Mouse (Mus musculus): ENCODE measurements at regions not wholly inside any gene's neighbourhood (a gene's known extent, or its start where the extent isn't known, plus 50 kb on each side); places are given as distances from the start of the nearest gene placed in this dataset.
"Not testable (repeated sequence)": the region's sequence is repeated elsewhere in the genome, so short reads cannot be mapped to it uniquely, and the experiment has no call there.

DNA sequence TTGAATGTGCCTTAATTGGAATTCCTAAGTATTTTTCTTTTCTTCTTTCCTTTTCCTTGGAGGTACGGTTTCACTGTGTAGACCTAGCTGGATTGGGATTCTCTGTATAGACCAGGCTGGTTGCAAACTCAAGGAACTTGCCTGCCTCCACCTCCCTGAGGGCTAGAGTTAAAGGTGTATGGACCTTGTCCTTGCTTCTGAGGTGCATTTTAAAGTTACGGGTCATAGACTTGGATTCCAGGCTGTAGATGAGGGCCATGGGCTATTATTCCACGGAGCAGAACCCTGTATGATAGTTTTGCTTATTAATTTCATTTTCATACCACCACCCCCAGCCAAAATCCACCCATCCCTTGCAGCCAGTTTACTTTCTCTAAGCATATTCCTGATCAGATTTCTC is 50.7 kb upstream of the Wdr26 start:
- no peak for DNase-seq (ENCODE audit: low spot score in 2 of 2)

DNA sequence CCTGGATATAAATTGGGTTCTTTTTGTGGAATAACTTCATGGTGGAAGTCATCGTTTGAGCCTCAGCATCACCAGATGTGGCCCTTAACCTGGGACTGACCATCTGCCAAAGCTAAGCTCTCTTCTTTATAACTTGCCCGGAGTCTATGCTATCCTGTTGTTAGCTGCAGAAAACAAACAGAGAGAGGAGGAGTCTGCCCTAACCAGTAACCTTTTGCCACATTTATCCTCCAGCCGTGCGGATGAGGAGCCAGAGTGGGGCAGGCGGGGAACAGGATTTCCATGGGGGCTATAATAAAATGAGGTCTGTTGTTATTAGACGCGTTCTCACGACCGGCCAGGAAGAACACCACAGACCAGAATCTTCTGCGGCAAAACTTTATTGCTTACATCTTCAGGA is 51.4 kb upstream of the Wdr26 start:
- DNase-seq (ENCODE audit: low spot score in 2 of 2), result no peak

DNA sequence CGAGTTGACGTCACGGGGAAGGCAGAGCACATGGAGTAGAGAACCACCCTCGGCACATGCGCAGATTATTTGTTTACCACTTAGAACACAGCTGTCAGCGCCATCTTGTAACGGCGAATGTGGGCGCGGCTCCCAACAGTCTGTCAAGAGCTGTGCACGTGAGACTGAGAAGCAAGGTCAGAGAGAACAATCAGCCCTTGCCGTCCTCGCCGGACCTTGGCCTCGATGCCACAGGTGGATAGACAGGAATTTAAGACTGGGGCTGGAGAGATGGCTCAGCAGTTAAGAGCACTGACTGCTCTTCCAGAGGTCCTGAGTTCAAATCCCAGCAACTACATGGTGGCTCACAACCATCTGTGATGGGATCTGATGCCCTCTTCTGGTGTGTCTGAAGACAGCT is 58.7 kb upstream of the Wdr26 start:
- not testable (repeated sequence) for DNase-seq (ENCODE audit: low spot score in 2 of 2)

DNA sequence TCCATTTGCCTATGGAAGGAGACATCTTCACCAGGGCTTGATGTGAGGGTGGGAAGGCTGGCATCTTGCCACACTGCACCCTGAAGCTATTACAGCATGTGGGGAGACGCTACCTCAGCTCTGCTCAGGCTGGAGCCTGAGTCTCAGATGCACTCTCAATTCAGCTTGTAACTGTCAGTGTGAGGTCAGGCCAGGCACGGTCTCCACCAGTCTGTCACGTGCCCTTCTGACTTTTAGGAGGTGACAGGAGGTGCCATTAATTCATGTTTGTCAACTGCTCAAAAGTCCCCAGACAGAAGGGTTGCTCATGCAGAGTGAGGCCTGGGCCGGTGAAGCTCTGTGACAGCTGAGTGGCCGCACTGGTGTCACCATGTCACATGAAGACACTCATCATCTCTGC is 59.4 kb upstream of the Wdr26 start:
- DNase-seq (ENCODE audit: low spot score in 2 of 2), result peak in 1 of 2 experiments; percentile 61

DNA sequence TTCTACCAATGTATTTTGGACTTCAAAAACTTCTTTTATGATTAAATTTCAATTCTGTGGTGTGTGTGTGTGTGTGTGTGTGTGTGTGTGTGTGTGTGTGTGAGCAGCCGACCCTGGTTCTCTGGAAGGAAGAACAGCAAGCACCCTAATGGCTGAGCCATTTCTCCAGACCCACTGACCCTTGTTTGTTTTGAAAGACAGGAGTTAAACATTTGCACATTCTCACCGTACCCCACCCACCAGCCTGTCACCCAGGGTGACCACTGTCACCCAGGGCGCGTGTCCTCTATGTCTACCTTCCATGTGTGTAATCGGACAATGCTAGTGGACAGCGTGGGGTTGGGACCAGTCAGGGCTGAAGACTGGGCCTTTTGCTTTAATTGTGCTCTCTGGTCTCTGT is 60.0 kb upstream of the Wdr26 start:
- DNase-seq (ENCODE audit: low spot score in 2 of 2), result no peak

GRCm38 (mm10) chr1:181272622-181273296 is 61.0 kb upstream of the Wdr26 start:
- peak; percentile 88 to 95 for DNase-seq (ENCODE audit: low spot score in 2 of 2)

- no peak for DNase-seq (ENCODE audit: low spot score in 2 of 2)
These were observed 61.9 kb upstream of the Wdr26 start for GRCm38 (mm10) chr1:181273540-181274204.

DNA sequence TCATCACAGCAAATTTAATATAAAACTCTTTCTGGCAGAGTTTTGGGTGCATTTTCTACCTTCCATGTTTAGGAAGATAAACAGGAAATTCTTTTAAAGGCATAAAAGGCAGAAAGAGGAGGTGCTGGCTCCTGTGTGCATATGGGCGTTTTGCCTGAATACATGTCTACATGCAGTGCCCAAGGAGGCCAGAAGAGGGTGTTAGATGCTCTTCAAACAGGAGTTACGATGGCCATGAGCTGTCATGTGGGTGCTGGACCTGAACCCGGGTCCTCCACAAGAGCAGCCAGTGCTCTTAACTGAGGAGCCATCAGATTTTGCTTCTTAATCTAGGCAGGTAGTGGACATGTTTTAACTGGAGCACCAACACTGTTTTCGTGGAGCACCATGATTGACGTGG is 69.0 kb upstream of the Wdr26 start:
- DNase-seq (ENCODE audit: low spot score in 2 of 2), result no peak

DNA sequence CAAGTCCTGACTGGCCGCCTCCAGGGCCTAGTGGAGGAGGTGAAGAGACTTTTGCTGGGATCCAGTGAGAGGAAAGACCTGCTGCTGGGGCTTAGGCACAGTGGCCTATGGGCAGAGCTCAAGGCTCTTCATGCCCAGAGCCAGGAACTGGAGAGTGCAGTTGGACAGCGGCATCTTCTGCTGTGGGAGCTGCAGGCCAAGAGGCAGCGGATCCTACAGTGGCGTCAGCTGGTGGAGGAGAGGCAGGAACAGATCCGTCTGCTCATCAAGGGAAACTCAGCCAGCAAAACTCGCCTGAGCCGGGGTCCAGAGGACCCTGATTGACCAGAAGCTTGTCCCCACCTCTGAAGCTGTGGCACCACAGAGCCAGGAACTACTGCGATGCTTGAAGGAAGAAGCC is 69.4 kb upstream of the Cnih3 start:
- DNase-seq (ENCODE audit: low spot score in 2 of 2), result peak in 1 of 2 experiments; percentile 50

DNA sequence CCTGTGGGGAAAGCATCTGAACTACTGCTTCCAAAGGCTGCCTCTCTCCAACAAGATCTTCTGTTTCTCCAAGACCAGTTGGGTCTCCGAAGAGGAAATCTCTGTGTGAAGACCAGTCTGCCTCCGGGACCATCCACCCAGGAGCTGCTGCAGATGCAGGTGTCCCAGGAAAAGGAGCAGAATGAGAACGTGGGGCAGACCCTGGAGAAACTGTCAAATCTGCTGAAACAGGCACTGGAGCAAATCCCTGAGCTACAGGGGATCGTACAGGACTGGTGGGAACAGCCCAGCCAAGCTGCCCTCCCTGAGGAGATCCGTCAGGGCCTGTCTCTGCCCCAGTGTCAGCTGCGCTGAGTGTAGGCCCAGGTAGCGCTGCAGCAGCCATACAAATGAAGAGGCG is 68.9 kb upstream of the Cnih3 start:
- DNase-seq (ENCODE audit: low spot score in 2 of 2), result peak in 1 of 2 experiments; percentile 56

DNA sequence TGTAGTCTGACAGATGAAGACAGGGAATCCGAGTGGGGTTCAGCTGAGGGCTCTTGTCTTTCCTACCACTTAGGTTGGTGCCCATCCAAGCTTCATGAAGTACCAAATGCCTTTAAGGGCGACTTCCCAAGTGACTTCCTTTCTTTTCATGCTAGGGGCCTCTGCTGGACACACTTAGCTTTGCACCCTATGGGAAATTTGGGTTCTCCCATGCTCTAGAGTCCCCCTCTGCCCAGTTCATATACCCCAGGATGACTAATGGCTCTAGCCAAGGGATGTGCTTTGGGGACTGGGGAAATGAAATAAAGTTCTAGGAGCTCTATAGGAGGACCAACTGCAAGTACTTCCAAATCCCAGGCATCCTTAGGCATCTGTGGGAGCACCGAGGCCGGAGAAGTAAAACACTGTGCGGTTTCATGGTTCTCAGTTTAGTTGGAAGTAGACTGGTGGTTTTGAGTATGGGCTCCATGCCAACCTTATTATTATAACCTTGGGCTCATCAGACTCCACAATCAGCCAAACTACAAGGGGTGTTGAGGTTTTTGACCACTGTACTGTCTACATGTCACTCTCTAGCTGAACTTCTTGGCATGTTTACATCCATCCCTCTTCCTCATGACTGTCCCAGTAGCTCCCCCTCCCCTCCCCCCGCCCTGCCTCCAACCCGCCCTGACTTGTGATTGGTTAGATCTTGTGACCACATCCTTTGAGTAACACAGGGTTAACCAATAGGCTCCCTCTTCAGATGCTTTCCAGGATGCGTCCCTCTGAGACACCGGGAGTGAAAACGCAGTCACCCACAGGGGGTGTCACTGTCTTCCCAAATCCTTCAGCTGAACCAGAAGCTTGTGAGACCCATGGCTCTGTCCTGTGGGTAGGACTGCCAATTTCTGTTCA is 67.9 kb upstream of the Cnih3 start:
- DNase-seq (ENCODE audit: low spot score in 2 of 2), result peak in 1 of 2 experiments; percentile 60

GRCm38 (mm10) chr1:181285600-181285999 is 66.8 kb upstream of the Cnih3 start:
- DNase-seq (ENCODE audit: low spot score in 2 of 2), result peak in 1 of 2 experiments; percentile 52

- peak in 1 of 2 experiments; percentile 49 for DNase-seq (ENCODE audit: low spot score in 2 of 2)
These were observed 66.3 kb upstream of the Cnih3 start for GRCm38 (mm10) chr1:181286146-181286545.

DNA sequence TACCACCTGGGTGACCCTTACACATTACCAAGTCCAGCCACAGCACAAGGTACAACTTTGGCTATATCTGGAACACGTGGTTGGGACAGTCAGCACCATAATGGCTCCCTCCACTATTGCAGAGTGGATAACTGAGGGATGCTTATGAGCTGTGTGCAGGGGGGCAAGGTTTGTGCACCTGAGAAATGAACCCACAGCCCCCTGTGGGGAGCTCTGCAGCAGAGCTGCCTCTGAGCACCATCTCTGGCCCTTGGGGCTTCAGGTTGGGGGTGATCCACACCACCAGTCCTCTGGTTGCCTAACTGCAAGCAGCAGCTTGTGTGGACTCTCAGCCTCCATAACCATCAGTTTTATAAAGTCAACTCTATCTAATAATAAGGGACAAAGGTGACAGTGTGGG is 65.3 kb upstream of the Cnih3 start:
- peak in 1 of 2 experiments; percentile 54 for DNase-seq (ENCODE audit: low spot score in 2 of 2)

DNA sequence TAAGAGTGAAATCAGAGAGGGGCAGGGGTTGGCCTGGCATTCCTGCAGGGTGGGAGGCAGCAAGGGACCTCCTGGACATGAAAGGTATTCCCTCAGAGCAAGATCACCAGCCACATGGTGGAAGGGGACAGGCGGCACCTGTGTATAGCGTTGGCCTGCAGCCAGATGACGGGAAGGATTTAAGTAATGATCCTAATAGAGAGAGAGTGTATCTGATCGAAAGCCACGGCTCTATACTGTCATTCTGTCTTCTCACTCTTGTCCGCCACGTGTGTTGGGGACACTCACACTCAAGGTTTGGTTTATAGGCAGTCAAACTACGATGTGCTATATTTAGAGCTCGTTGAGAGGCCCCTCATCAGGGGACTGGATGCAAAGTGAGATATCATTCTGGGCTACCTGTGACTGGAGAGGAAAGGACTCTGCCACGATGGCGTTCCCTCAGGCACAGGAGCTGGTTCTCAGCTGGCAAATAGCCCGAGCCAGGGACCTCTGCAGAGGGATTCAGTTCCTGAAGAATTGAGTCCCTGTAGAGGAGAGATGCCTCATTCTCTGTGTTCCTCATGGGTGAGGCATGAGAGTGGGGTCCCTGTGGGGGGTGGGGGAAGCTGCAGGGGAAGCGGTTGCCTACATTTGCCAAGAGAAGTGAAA is 62.9 kb upstream of the Cnih3 start:
- peak in 1 of 2 experiments; percentile 51 for DNase-seq (ENCODE audit: low spot score in 2 of 2)

- peak in 1 of 2 experiments; percentile 35 for DNase-seq (ENCODE audit: low spot score in 2 of 2)
These were observed 61.2 kb upstream of the Cnih3 start for GRCm38 (mm10) chr1:181291202-181291601.

DNA sequence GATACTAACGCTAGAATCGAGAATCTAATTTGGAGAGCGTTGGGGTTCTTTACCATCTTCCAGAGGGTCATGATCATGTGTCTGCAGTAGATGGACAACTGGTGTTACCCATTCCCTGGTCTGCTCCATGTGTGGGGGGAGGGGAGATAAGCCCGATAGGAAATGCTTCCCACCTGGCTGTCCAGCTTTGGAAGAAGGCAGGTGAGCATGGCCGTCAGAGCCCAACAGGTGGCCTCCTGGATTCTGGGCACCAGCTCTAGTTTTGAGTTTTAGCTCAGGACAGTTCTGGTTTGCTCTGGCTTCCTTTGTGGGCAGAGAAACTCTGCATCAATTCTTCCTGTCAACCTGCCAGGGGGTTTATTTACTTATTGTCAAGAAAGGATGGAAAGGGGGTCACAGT is 60.5 kb upstream of the Cnih3 start:
- peak in 1 of 2 experiments; percentile 54 for DNase-seq (ENCODE audit: low spot score in 2 of 2)

DNA sequence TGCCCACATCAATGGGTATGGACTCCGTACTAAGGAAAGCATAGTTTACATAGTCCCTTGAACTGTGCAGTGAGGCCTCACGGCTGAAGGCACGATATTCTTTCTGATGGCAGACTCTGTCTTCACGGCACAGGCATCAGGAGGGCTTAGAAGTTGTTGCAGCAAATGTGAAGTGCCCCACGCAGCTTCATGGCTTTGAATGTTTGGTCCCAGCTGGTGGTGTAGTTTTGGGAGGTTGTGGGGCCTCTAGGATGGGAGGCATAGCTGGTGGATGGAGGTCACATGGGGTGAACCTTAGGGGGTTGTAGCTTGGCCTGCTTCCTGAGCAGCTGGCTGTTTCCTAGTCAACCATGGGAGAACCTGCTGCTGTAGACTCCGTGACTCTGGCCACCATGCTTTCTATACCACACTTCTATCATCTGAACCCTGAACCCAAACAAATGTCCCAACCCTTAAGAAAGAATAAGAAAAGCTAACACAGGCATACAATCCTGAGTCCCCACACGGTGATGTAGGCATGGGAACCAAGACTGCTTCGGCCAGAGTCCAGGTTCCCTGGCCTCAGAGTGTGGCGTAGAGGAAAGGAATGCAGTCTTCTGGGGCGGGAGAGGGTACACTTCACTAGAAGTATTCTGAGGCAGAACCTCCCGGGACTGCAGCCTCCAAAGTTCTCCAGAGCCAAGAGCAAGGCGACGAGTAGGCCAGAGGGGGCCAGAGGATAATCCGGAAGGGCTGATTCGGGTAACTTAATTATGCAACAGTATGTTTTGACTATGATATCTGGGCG is 59.2 kb upstream of the Cnih3 start:
- DNase-seq (ENCODE audit: low spot score in 2 of 2), result peak in 1 of 2 experiments; percentile 51

- DNase-seq (ENCODE audit: low spot score in 2 of 2), result no peak
These were observed 56.8 kb upstream of the Cnih3 start for GRCm38 (mm10) chr1:181295651-181296050.

GRCm38 (mm10) chr1:181298063-181298462 is 54.4 kb upstream of the Cnih3 start:
- DNase-seq (ENCODE audit: low spot score in 2 of 2), result no peak

DNA sequence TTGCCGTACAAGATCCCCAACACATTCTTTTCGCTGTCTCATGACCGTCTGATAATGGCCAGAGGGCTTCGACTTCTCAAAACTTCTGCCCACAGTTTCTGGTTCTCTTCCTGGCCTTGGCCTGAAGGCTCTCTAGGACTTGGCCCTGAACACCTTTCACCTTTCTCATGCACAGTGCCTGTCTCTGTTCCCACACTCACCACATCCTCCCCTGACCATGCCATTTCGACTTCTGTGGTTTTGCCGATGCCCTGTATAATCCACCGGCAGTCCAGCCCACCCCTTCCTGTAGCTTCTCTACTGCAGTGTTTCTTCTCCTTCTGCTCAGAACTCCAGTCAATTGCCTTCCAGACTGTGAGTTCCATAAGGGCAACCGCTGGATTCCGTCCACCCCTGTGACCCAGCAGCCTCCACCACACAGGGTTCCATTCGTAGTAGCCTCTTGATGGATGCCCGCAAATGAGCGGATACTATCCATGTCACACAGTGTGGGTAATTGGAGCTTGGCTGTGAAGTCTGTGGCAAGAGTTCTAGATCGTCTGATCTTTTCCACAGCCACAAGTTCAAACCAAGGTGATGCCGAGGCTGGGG is 53.3 kb upstream of the Cnih3 start:
- DNase-seq (ENCODE audit: low spot score in 2 of 2), result no peak
